Comparison of ENCODE assay signal across 10 mouse cellular contexts in the genomic region with DNA sequence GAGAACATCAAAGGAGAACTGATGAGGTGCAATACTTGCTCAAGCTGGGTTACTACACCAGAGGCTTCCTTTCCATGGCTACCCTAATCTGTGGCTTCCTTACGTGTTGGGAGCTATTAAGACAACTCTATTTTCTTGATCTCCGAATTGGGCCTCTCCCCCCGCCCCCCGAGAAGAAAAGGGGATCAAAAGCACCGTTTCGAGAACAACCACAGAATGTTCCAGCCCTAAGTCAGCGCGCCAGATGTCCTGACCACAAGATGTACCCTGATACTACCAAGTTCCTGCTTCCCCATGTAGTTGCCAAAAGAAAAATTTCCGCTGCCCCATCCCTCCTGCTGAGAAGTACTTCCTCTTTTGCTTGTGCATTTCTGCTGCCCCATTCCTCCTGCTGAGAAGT. TPM values are rescaled to one million over a fixed set of nuclear protein-coding genes. Genes with fewer than 3 reads are reported as not detected.
DNase-seq lines count a peak whose midpoint lies in the region.
"Had no signal": no experiment of that assay in that cellular context is flagged by ENCODE, and none has a peak within 500 bp of the region (broad histone marks: within the 10 kb centered on the region; RNA-seq: fewer than 3 reads in every experiment).

No protein-coding gene starts in this region.

- DNase-seq in A20 (ENCODE audit: low read depth, low spot score) (peak; percentile 68), R1 (ENCODE audit: low read depth, low spot score) (peak; percentile 21)
- DNase-seq in CD4-positive helper T cell, adult 2 months (ENCODE audit: low read depth, low spot score) = peak; percentile 22
- DNase-seq in naive thymus-derived CD4-positive, alpha-beta T cell, adult 2 months (ENCODE audit: low read depth) = peak; percentile 44
- DNase-seq in thymus, adult 18-20 months = peak; percentile 16 to 19
- peak; percentile 37 for DNase-seq in thymus, postnatal 0 days (ENCODE audit: low spot score)
- peak; percentile 31 for DNase-seq in thymus, postnatal 25 days
- DNase-seq in thymus, postnatal 4 days = peak; percentile 33

RNA-seq across cellular contexts. Expression of a gene that starts 9.4 kb away (rescaled TPM):
- polyA plus RNA-seq in thymus, postnatal 0 days (2015; fragmentation: Nextera tagmentation; extraction: Ambion mirVana) = 0.05 and 0.10 TPM in 2 replicates
- polyA plus RNA-seq: activated CD4-positive, CD25-positive, alpha-beta regulatory T cell, adult 4 months; forebrain, embryonic 13.5 days had no signal

Comparison
In these comparisons a context has a peak if more than half of its experiments do, and no peak if none do; other contexts are left out.
1. Peak in every context shown above with its lines: DNase-seq.
2. DNase-seq: peak in every context shown above with its lines; median percentile 68 in A20; 44 in naive thymus-derived CD4-positive, alpha-beta T cell, adult 2 months; 37 in thymus, postnatal 0 days; 33 in thymus, postnatal 4 days; 31 in thymus, postnatal 25 days; 22 in CD4-positive helper T cell, adult 2 months; 21 in R1; 18 in thymus, adult 18-20 months.